Mouse (Mus musculus): ENCODE results near the gene Il18rap.

DNA sequence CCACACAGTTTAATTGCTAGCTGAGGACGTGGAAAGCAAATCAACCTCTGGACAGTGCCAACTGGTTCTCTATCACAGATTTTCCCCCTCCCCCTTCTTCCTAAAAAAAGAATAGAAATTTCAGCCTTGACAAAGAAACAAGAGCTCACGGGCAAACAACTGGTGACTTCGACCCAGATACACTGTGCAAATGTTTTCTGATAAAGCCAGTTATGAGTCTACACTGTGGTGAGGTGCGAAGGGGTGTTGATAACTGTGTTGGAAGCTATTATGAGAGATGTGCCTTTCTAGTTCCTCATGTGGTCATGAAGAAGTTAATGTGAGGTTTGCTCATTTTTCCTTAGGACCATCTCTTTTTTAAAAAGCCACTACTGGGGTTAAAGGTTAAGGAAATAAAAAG, 54.2 kb downstream of the Il18rap start:
- TF ChIP-seq CTCF (conservative IDR thresholded peaks at IDR 0.05; ENCODE audit: low read length) (no peak), NANOG (IDR thresholded peaks at IDR 0.05; ENCODE audit: borderline replicate concordance, low read length) (no peak)
